Mouse (Mus musculus) heart, embryonic 13.5 days (tissue): Measurements from ENCODE around the gene Zfp14. TPM values are rescaled to one million over a fixed set of nuclear protein-coding genes. Genes with fewer than 3 reads are reported as not detected.

Source experiments
- ATAC-seq: fragments of 200-750 bp; cut with Nextera tagmentation; 2 replicates; pipeline ENCODE4 v1.8.0; 2017; ENCODE audit warnings: moderate TSS enrichment; ENCODE audit not compliant: insufficient number of reproducible peaks, low FRiP score, low TSS enrichment; ENCODE audit errors: extremely low read depth
- H3K27ac ChIP-seq: fragments of 300-500 bp; sonication (generic); replicated peaks from 2 replicates; pipeline ENCODE4 v1.5.1; 2015; ENCODE audit warnings: moderate library complexity, mild to moderate bottlenecking, inconsistent platforms
- H3K27me3 ChIP-seq: fragments of 300-500 bp; sonication (generic); replicated peaks from 2 replicates; pipeline ENCODE4 v1.6.1; 2015; ENCODE audit warnings: mild to moderate bottlenecking, inconsistent platforms
- H3K36me3 ChIP-seq: fragments of 300-500 bp; sonication (generic); 2 replicates; pipeline ENCODE4 v1.6.1; 2015; ENCODE audit warnings: mild to moderate bottlenecking, inconsistent platforms
- H3K4me1 ChIP-seq: fragments of 300-500 bp; sonication (generic); 2 replicates; pipeline ENCODE4 v1.6.1; 2015; ENCODE audit warnings: inconsistent platforms
- H3K4me2 ChIP-seq: fragments of 300-500 bp; sonication (generic); 2 replicates; pipeline ENCODE4 v1.6.1; 2015; ENCODE audit warnings: inconsistent platforms, mild to moderate bottlenecking, moderate library complexity
- H3K4me3 ChIP-seq: fragments of 300-500 bp; sonication (generic); 2 replicates; pipeline ENCODE4 v1.5.1; 2015; ENCODE audit warnings: moderate library complexity, mild to moderate bottlenecking, inconsistent platforms
- H3K9ac ChIP-seq: fragments of 300-500 bp; sonication (generic); 2 replicates; pipeline ENCODE4 v1.6.1; 2015; ENCODE audit warnings: inconsistent platforms, mild to moderate bottlenecking, moderate library complexity
- H3K9me3 ChIP-seq: fragments of 300-500 bp; sonication (generic); 2 replicates; pipeline ENCODE4 v1.6.1; 2016; ENCODE audit warnings: inconsistent platforms
- WGBS: fragments of 180-500 bp; shearing (Covaris S2); methylation state at CpG from one replicate; pipeline ENCODE4 v1.1.7; 2015; ENCODE audit warnings: mixed read lengths; 5-methylcytosine and 5-hydroxymethylcytosine counted together
- microRNA-seq: library from miRNA; unstranded; fragments of <30 nt; microRNA quantifications from one replicate; pipeline ENCODE4, GENCODE M21; 2016
- polyA plus RNA-seq: library from polyadenylated mRNA; unstranded; fragments of >200 nt; fragmentation: Nextera tagmentation; extraction: Ambion mirVana; gene quantifications from 2 replicates; pipeline ENCODE4 v1.2.1, GENCODE M21; 2015

Gene Zfp14
- polyA plus RNA-seq, 1 experiment from 2014 or later: 2.5 TPM

GRCm38 (mm10) chr7:29995134-29995533 is 56.0 kb downstream of the Zfp14 start:
- H3K27ac ChIP-seq: no peak overlapping the region
- peaks cover 17% of the 10 kb centered on the region for H3K4me1 ChIP-seq
- no peak overlapping the region for H3K9ac ChIP-seq
- H3K27me3 ChIP-seq: no peaks in the 10 kb centered on the region
- H3K9me3 ChIP-seq: no peaks in the 10 kb centered on the region
- no peak overlapping the region for H3K4me3 ChIP-seq
- H3K4me2 ChIP-seq: no peak overlapping the region
- WGBS: 84% methylated on average over 8 of the region's 8 CpGs
- peaks cover 96% of the 10 kb centered on the region for H3K36me3 ChIP-seq
- ATAC-seq: no peak

- Histone ChIP-seq H3K27ac (no peak overlapping the region), H3K27me3 (no peaks in the 10 kb centered on the region), H3K9ac (no peak overlapping the region), H3K36me3 (peaks cover 92% of the 10 kb centered on the region), H3K4me1 (peaks cover 13% of the 10 kb centered on the region), H3K4me3 (no peak overlapping the region), H3K9me3 (no peaks in the 10 kb centered on the region), H3K4me2 (no peak overlapping the region)
- no peak for ATAC-seq
- WGBS: 92% methylated on average over 9 of the region's 9 CpGs
These were observed 57.8 kb downstream of the Zfp14 start for GRCm38 (mm10) chr7:29993340-29993739.

DNA sequence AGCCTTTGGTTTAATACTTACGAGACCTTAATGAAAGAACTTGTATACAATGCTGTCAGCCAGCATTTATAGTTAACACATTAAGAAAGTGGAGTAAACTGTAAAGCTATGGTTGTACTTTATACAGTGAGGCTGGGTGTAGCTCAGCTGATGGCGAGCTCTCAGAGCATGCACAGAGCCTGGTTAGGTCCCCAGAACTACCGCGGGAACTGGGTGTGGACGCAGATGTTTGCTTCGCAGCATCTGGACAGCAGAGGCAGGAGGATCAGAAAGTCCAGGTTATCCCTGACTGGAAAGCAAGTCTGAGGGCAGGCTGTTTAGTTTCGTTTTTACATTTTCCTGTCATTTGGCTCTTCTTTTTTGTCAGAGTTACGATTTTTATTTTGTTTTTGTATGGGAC is 58.5 kb downstream of the Zfp14 start:
- H3K9me3 ChIP-seq: no peaks in the 10 kb centered on the region
- H3K4me3 ChIP-seq: no peak overlapping the region
- H3K27ac ChIP-seq: no peak overlapping the region
- no peaks in the 10 kb centered on the region for H3K27me3 ChIP-seq
- peaks cover 92% of the 10 kb centered on the region for H3K36me3 ChIP-seq
- no peak overlapping the region for H3K9ac ChIP-seq
- peaks cover 6% of the 10 kb centered on the region for H3K4me1 ChIP-seq
- WGBS: 95% methylated on average over 8 of the region's 8 CpGs
- ATAC-seq: no peak
- H3K4me2 ChIP-seq: no peak overlapping the region

DNA sequence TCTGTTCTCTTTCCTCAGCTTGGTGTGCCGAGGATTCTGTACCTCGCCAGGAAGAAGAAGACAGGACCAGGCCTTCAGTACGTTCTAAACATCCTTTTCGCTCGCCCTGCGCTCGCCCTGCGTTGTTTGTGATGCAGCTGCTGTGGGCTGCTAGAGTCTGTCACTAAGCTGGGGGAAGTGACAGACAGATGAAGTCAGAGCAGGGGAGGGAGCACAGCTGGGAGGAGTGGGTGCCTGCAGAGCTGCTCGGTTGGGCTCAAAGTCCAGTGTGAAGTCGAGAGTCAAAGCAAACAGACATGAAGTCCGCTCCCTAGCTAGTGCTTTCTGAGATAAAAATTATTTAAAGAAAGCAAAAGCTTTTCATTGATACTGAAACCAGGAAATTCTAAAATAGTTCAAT is 62.1 kb downstream of the Zfp14 start:
- no peak overlapping the region for H3K4me2 ChIP-seq
- H3K4me3 ChIP-seq: no peak overlapping the region
- no peak overlapping the region for H3K27ac ChIP-seq
- WGBS: 77% methylated on average over 11 of the region's 11 CpGs
- peaks cover 77% of the 10 kb centered on the region for H3K36me3 ChIP-seq
- peaks cover 25% of the 10 kb centered on the region for H3K4me1 ChIP-seq
- no peak overlapping the region for H3K9ac ChIP-seq
- H3K9me3 ChIP-seq: no peaks in the 10 kb centered on the region
- no peaks in the 10 kb centered on the region for H3K27me3 ChIP-seq
- ATAC-seq: no peak

DNA sequence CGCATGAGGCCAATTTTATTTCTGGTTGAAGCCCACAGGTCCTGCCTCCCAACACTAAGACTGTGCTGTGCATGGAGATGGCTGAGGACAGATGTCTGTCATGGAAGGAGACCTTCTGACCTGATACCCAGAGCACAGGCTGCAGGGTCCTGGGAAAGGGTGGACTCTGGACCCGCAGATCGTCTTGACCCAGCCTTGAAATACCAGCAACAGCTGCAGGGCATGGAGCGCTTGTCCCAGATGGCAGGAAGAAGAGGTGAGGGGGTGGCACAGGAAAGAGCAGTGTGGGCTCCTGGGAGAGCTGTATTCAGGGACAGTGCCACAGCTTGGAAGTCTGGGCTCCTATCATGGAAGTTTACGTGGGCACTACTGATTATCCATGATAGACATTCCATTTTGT is 63.6 kb downstream of the Zfp14 start:
- H3K9me3 ChIP-seq: no peaks in the 10 kb centered on the region
- no peak overlapping the region for H3K27ac ChIP-seq
- H3K4me3 ChIP-seq: no peak overlapping the region
- H3K27me3 ChIP-seq: no peaks in the 10 kb centered on the region
- H3K36me3 ChIP-seq: peaks cover 63% of the 10 kb centered on the region
- no peak overlapping the region for H3K9ac ChIP-seq
- WGBS: 89% methylated on average over 5 of the region's 5 CpGs
- ATAC-seq: no peak
- H3K4me1 ChIP-seq: peaks cover 33% of the 10 kb centered on the region
- H3K4me2 ChIP-seq: no peak overlapping the region

Small RNA genes lying within 50 kb of the gene (microRNA-seq; reads per million reads assigned to microRNA genes)
- not detected for gene Gm23368

Other genes starting within 250 kb of the Zfp14 start
- gene Zfp790, start 235.3 kb downstream of the Zfp14 start, polyA plus RNA-seq: 9.1 and 9.3 TPM in 2 replicates
- gene Zfp940, start 197.7 kb downstream of the Zfp14 start, polyA plus RNA-seq: 1.7 and 1.9 TPM in 2 replicates
- 3.0 and 3.2 TPM in 2 replicates for gene Zfp420, start 191.4 kb downstream of the Zfp14 start, polyA plus RNA-seq
- gene Zfp27, start 144.8 kb downstream of the Zfp14 start, polyA plus RNA-seq: 5.8 and 6.1 TPM in 2 replicates
- gene Zfp383, start 143.2 kb downstream of the Zfp14 start, polyA plus RNA-seq: 3.2 and 3.3 TPM in 2 replicates
- 7.2 TPM in 2 replicates for gene Zfp74, start 97.3 kb downstream of the Zfp14 start, polyA plus RNA-seq
- gene Zfp568, start 67.4 kb downstream of the Zfp14 start, polyA plus RNA-seq: 17.2 and 20.2 TPM in 2 replicates
- gene Zfp82, start 21.5 kb upstream of the Zfp14 start, polyA plus RNA-seq: 4.2 and 4.6 TPM in 2 replicates
- gene Gm26920, start 39.0 kb upstream of the Zfp14 start, polyA plus RNA-seq: 0.29 TPM in 1 of 2 replicates, not detected in the other
- gene Zfp566, start 39.1 kb upstream of the Zfp14 start, polyA plus RNA-seq: 4.7 and 6.0 TPM in 2 replicates
- 70.2 and 76.4 TPM in 2 replicates for gene Zfp260, start 43.4 kb upstream of the Zfp14 start, polyA plus RNA-seq
- 9.6 and 10.0 TPM in 2 replicates for gene Zfp382, start 70.6 kb upstream of the Zfp14 start, polyA plus RNA-seq
- 8.6 and 9.5 TPM in 2 replicates for gene Zfp146, start 118.4 kb upstream of the Zfp14 start, polyA plus RNA-seq
- 330 and 354 TPM in 2 replicates for gene Cox7a1, start 132.8 kb upstream of the Zfp14 start, polyA plus RNA-seq
- 76.8 and 81.8 TPM in 2 replicates for gene Capns1, start 147.4 kb upstream of the Zfp14 start, polyA plus RNA-seq
- 113 and 123 TPM in 2 replicates for gene Polr2i, start 180.6 kb upstream of the Zfp14 start, polyA plus RNA-seq
- 145 and 170 TPM in 2 replicates for gene Tbcb, start 180.9 kb upstream of the Zfp14 start, polyA plus RNA-seq
- gene Ovol3, start 184.3 kb upstream of the Zfp14 start, polyA plus RNA-seq: not detected in 2 replicates
- gene Thap8, start 228.7 kb upstream of the Zfp14 start, polyA plus RNA-seq: 0.37 and 0.39 TPM in 2 replicates
- 7.1 and 8.5 TPM in 2 replicates for gene Wdr62, start 229.0 kb upstream of the Zfp14 start, polyA plus RNA-seq
- gene Clip3, start 240.3 kb upstream of the Zfp14 start, polyA plus RNA-seq: 10.2 and 14.9 TPM in 2 replicates